Comparison of ENCODE assay signal across 8 mouse cellular contexts in genomic region chr6:91472868-91473804, GRCm38 (mm10). TPM values are rescaled to one million over a fixed set of nuclear protein-coding genes. Genes with fewer than 3 reads are reported as not detected.
DNase-seq lines count a peak whose midpoint lies in the region; ATAC-seq and TF ChIP-seq lines count a peak whose summit lies in the region.

Chchd4 (minus strand) TSS chr6:91473546.
Tmem43 (plus strand) TSS chr6:91473703.

- intact Hi-C loops in gastrocnemius, adult 2 months (cut with DNase I) = loop anchor here (2.0 kb wide), 1 partner anchor 42 kb away; the partner anchor contains the start of genes Lsm3 and Xpc
- intact Hi-C loops in left cerebral cortex, adult 2 months (cut with DNase I) = loop anchor here (1.0 to 2.0 kb wide), 2 partner anchors 33 to 42 kb away; partner anchors contain the start of genes Lsm3 and Xpc

- DNase-seq in ZHBTc4 (ENCODE audit: low read depth, low spot score) = peak; percentile 100
- peak; percentile 98 for DNase-seq in gastrocnemius, adult 2 months
- peak; percentile 99 for DNase-seq in hindbrain, postnatal 0 days (ENCODE audit: low spot score)
- peak; percentile 96 to 99 for DNase-seq in left cerebral cortex, adult 2 months (ENCODE audit: extremely low spot score in 1 of 2, low spot score in 2 of 2)
- peak; percentile 100 for DNase-seq in right cerebral cortex, adult 2 months (ENCODE audit: low spot score in 2 of 2)
- peak; percentile 98 for DNase-seq in urinary bladder, postnatal 14 days (ENCODE audit: low spot score)

- H3K9ac ChIP-seq in hindbrain, postnatal 0 days (replicated peaks; ENCODE audit: low read length) = peak within 1 kb of the TSS; percentile 70

- peak within 1 kb of the TSS; percentile 95 for H3K27ac ChIP-seq in gastrocnemius, adult 2 months
- H3K27ac ChIP-seq in hindbrain, postnatal 0 days = peak within 1 kb of the TSS; percentile 82
- H3K27ac ChIP-seq in left cerebral cortex, adult 2 months = peak within 1 kb of the TSS; percentile 93

- WGBS in hindbrain, postnatal 0 days = under 1% methylated on average over 74 of the region's 74 CpGs

- no peaks in the 10 kb centered on the region for H3K27me3 ChIP-seq in hindbrain, postnatal 0 days (ENCODE audit: insufficient read depth, low read length)

- H3K36me3 ChIP-seq in hindbrain, postnatal 0 days (ENCODE audit: insufficient read depth, low read length) = peaks cover 17% of the 10 kb centered on the region; the same call in 1 of the 2 replicates

- peak; percentile 83 for ATAC-seq in common myeloid progenitor, adult 5-6 weeks (replicated peaks; ENCODE audit: low read depth, poor library complexity, severe bottlenecking)
- peak; percentile 96 for ATAC-seq in hindbrain, postnatal 0 days
- peak; percentile 82 for ATAC-seq in megakaryocyte, adult 5-6 weeks (ENCODE audit: poor library complexity, severe bottlenecking)

- H3K4me3 ChIP-seq in gastrocnemius, adult 2 months = peak within 1 kb of the TSS; percentile 91
- H3K4me3 ChIP-seq in hindbrain, postnatal 0 days (ENCODE audit: low read length) = peak within 1 kb of the TSS; percentile 87
- peak within 1 kb of the TSS; percentile 82 for H3K4me3 ChIP-seq in left cerebral cortex, adult 2 months

- no peaks in the 10 kb centered on the region for H3K9me3 ChIP-seq in hindbrain, postnatal 0 days (ENCODE audit: low read length)

- H3K4me2 ChIP-seq in hindbrain, postnatal 0 days (ENCODE audit: low read depth, low read length) = peak within 1 kb of the TSS; percentile 80

- TF ChIP-seq CTCF in gastrocnemius, adult 2 months (IDR thresholded peaks at IDR 0.05) = 0 out of 2 replicates have a peak, but pooled peaks have one; percentile 7
- no peak for TF ChIP-seq CTCF in hindbrain, postnatal 0 days (IDR thresholded peaks at IDR 0.05; ENCODE audit: low read depth)
- TF ChIP-seq CTCF in left cerebral cortex, adult 2 months (IDR thresholded peaks at IDR 0.05) = no peak; the same call in 1 of the 2 replicates

- H3K4me1 ChIP-seq in hindbrain, postnatal 0 days (ENCODE audit: insufficient read depth, low read length) = peaks cover 14% of the 10 kb centered on the region

RNA-seq across cellular contexts. Expression of gene Chchd4, which starts in this region (rescaled TPM):
- 15.3 and 20.3 TPM in 2 replicates for total RNA-seq in common myeloid progenitor, adult 5-6 weeks (2017)
- 10 to 100 TPM in 1 of 2 experiments, 1 to 10 TPM in 1; 8.0 to 10.2 TPM for total RNA-seq in gastrocnemius, adult 2 months (2021)
- 15.0 and 17.3 TPM in 2 replicates for total RNA-seq in hindbrain, postnatal 0 days (2014; rRNA removed)
- polyA plus RNA-seq in hindbrain, postnatal 0 days (2015; fragmentation: Nextera tagmentation; extraction: Ambion mirVana) = 31.1 and 32.1 TPM in 2 replicates
- 10 to 100 TPM; 20.8 to 21.2 TPM for total RNA-seq in left cerebral cortex, adult 2 months (2021)
- total RNA-seq in megakaryocyte, adult 5-6 weeks (2015) = 6.2 and 7.3 TPM in 2 replicates
- 6.1 and 7.1 TPM in 2 replicates for total RNA-seq in megakaryocyte, adult 5-6 weeks (2017)

RNA-seq across cellular contexts. Expression of gene Tmem43, which starts in this region (rescaled TPM):
- 46.2 and 51.9 TPM in 2 replicates for total RNA-seq in common myeloid progenitor, adult 5-6 weeks (2017)
- 10 to 100 TPM; 21.0 to 25.3 TPM for total RNA-seq in gastrocnemius, adult 2 months (2021)
- 72.7 and 79.5 TPM in 2 replicates for total RNA-seq in hindbrain, postnatal 0 days (2014; rRNA removed)
- polyA plus RNA-seq in hindbrain, postnatal 0 days (2015; fragmentation: Nextera tagmentation; extraction: Ambion mirVana) = 47.8 and 49.1 TPM in 2 replicates
- total RNA-seq in left cerebral cortex, adult 2 months (2021) = 10 to 100 TPM; 29.3 to 30.0 TPM
- total RNA-seq in megakaryocyte, adult 5-6 weeks (2015) = 62.2 and 66.7 TPM in 2 replicates
- 87.3 and 104 TPM in 2 replicates for total RNA-seq in megakaryocyte, adult 5-6 weeks (2017)

Comparison
In these comparisons a context has a peak if more than half of its experiments do, and no peak if none do; other contexts are left out.
1. Peak in every context shown above with its lines: DNase-seq, ATAC-seq, H3K4me3 ChIP-seq and H3K27ac ChIP-seq.